Mouse (Mus musculus) embryonic facial prominence, embryonic 15.5 days (tissue): ENCODE results near the gene Fyb2. TPM values are rescaled to one million over a fixed set of nuclear protein-coding genes. Genes with fewer than 3 reads are reported as not detected.

Source experiments
- ATAC-seq: fragments of 200-750 bp; cut with Nextera tagmentation; 2 replicates; pipeline ENCODE4 v1.8.0; 2017; ENCODE audit warnings: low read depth, moderate TSS enrichment; ENCODE audit not compliant: insufficient number of reproducible peaks, low FRiP score, low TSS enrichment
- H3K27ac ChIP-seq: fragments of 300-500 bp; sonication (generic); replicated peaks from 2 replicates; pipeline ENCODE4 v1.5.1; 2015; ENCODE audit warnings: mild to moderate bottlenecking, inconsistent platforms
- H3K27me3 ChIP-seq: fragments of 300-500 bp; sonication (generic); 2 replicates; pipeline ENCODE4 v1.6.1; 2015; ENCODE audit warnings: inconsistent platforms
- H3K36me3 ChIP-seq: fragments of 300-500 bp; sonication (generic); 2 replicates; pipeline ENCODE4 v1.6.1; 2015; ENCODE audit warnings: mild to moderate bottlenecking, inconsistent platforms
- H3K4me1 ChIP-seq: fragments of 300-500 bp; sonication (generic); 2 replicates; pipeline ENCODE4 v1.6.1; 2015; ENCODE audit warnings: inconsistent platforms
- H3K4me2 ChIP-seq: fragments of 300-500 bp; sonication (generic); replicated peaks from 2 replicates; pipeline ENCODE4 v1.6.1; 2015; ENCODE audit warnings: mild to moderate bottlenecking, inconsistent platforms
- H3K4me3 ChIP-seq: fragments of 300-500 bp; sonication (generic); replicated peaks from 2 replicates; pipeline ENCODE4 v1.5.1; 2015; ENCODE audit warnings: mild to moderate bottlenecking, inconsistent platforms
- H3K9ac ChIP-seq: fragments of 300-500 bp; sonication (generic); 2 replicates; pipeline ENCODE4 v1.6.1; 2015; ENCODE audit warnings: inconsistent platforms
- H3K9me3 ChIP-seq: fragments of 300-500 bp; sonication (generic); replicated peaks from 2 replicates; pipeline ENCODE4 v1.6.1; 2016; ENCODE audit warnings: inconsistent platforms
- WGBS: fragments of 180-500 bp; shearing (Covaris S2); methylation state at CpG from one replicate; pipeline ENCODE4 v1.1.7; 2015; 5-methylcytosine and 5-hydroxymethylcytosine counted together
- polyA plus RNA-seq: library from polyadenylated mRNA; unstranded; fragments of >200 nt; fragmentation: Nextera tagmentation; extraction: Ambion mirVana; gene quantifications from 2 replicates; pipeline ENCODE4 v1.2.1, GENCODE M21; 2015

Fyb2 gene
- polyA plus RNA-seq = 0.51 and 0.67 TPM in 2 replicates

GRCm38 (mm10) chr4:104913291-104914129 is at the start of gene Fyb2:
Fyb2 (plus strand) TSS chr4:104913456.
- no peaks in the 10 kb centered on the region for H3K36me3 ChIP-seq
- no peaks in the 10 kb centered on the region for H3K9me3 ChIP-seq
- H3K4me3 ChIP-seq = peak within 1 kb of the TSS; percentile 21
- H3K9ac ChIP-seq = no peak within 1 kb of the TSS
- 24% methylated on average over 23 of the region's 23 CpGs for WGBS
- H3K27ac ChIP-seq = no peak within 1 kb of the TSS
- ATAC-seq = no peak
- peaks cover 6% of the 10 kb centered on the region; the same call in 1 of the 2 replicates for H3K4me1 ChIP-seq
- peak within 1 kb of the TSS; percentile 36 for H3K4me2 ChIP-seq
- peaks cover 10% of the 10 kb centered on the region for H3K27me3 ChIP-seq

- H3K9ac ChIP-seq = no peak overlapping the region
- no peaks in the 10 kb centered on the region for H3K27me3 ChIP-seq
- no peaks in the 10 kb centered on the region for H3K9me3 ChIP-seq
- no peak for ATAC-seq
- 62% methylated on average over 1 of the region's 1 CpGs for WGBS
- no peak overlapping the region for H3K27ac ChIP-seq
- H3K4me1 ChIP-seq = no peaks in the 10 kb centered on the region
- H3K4me2 ChIP-seq = no peak overlapping the region
- H3K4me3 ChIP-seq = no peak overlapping the region
- H3K36me3 ChIP-seq = no peaks in the 10 kb centered on the region
Observed at GRCm38 (mm10) chr4:104864397-104864796, 48.9 kb upstream of the Fyb2 start.

GRCm38 (mm10) chr4:104869581-104869980 is 43.7 kb upstream of the Fyb2 start:
- no peak for ATAC-seq

GRCm38 (mm10) chr4:104870196-104870595 is 43.1 kb upstream of the Fyb2 start:
- Histone ChIP-seq H3K9me3 (no peaks in the 10 kb centered on the region), H3K9ac (no peak overlapping the region), H3K27me3 (no peaks in the 10 kb centered on the region), H3K4me2 (no peak overlapping the region), H3K4me3 (no peak overlapping the region), H3K4me1 (no peaks in the 10 kb centered on the region), H3K36me3 (no peaks in the 10 kb centered on the region), H3K27ac (no peak overlapping the region)
- no peak for ATAC-seq
- 91% methylated on average over 5 of the region's 5 CpGs for WGBS

More at GRCm38 (mm10) chr4:104869581-104869980, 43.7 kb upstream of the Fyb2 start:
- Histone ChIP-seq H3K27ac (no peak overlapping the region), H3K4me2 (no peak overlapping the region), H3K9ac (no peak overlapping the region), H3K9me3 (no peaks in the 10 kb centered on the region), H3K4me1 (no peaks in the 10 kb centered on the region), H3K4me3 (no peak overlapping the region), H3K36me3 (no peaks in the 10 kb centered on the region), H3K27me3 (no peaks in the 10 kb centered on the region)

- H3K27me3 ChIP-seq = no peaks in the 10 kb centered on the region
- no peak overlapping the region for H3K4me3 ChIP-seq
- no peaks in the 10 kb centered on the region for H3K9me3 ChIP-seq
- no peaks in the 10 kb centered on the region for H3K36me3 ChIP-seq
- H3K9ac ChIP-seq = no peak overlapping the region
- H3K27ac ChIP-seq = no peak overlapping the region
- WGBS = 60% methylated on average over 4 of the region's 4 CpGs
- no peak overlapping the region for H3K4me2 ChIP-seq
- no peaks in the 10 kb centered on the region for H3K4me1 ChIP-seq
- no peak for ATAC-seq
Observed at GRCm38 (mm10) chr4:104875832-104876231, 37.4 kb upstream of the Fyb2 start.

DNA sequence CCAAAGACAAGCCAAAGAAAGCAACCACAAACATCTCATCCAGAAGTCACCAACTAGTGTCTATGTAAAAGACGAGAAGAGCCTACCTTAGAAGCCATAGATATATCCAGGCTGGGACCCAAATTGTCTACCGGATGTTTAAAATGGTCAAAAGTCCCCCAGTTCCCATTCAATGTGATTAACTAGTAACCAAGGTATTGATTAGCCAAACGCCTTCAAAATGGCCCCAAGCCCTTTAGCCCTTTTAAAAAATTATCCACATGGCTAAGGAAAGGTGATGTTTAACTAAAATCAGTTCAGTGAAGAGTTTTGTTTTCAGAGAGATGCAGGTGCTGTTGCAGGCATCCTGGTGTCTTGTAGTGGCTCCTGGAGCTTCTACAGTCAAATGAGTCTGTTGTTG is 36.9 kb upstream of the Fyb2 start, which contains the start of gene C8a:
Gene C8a, minus strand, starts transcription at position 76 of the 400 bp plus-strand sequence.
- ATAC-seq = no peak
- WGBS = 80% methylated on average over 3 of the region's 3 CpGs
- Histone ChIP-seq H3K4me1 (no peaks in the 10 kb centered on the region), H3K36me3 (no peaks in the 10 kb centered on the region), H3K9ac (no peak within 1 kb of the TSS), H3K4me3 (no peak within 1 kb of the TSS), H3K4me2 (no peak within 1 kb of the TSS), H3K27ac (no peak within 1 kb of the TSS), H3K27me3 (no peaks in the 10 kb centered on the region), H3K9me3 (no peaks in the 10 kb centered on the region)

GRCm38 (mm10) chr4:104887486-104887885 is 25.8 kb upstream of the Fyb2 start:
- Histone ChIP-seq H3K9ac (no peak overlapping the region), H3K36me3 (no peaks in the 10 kb centered on the region), H3K27ac (no peak overlapping the region), H3K4me2 (no peak overlapping the region), H3K27me3 (no peaks in the 10 kb centered on the region; the same call in 1 of the 2 replicates), H3K4me1 (0 out of 2 replicates have a peak, but pooled peaks cover 4% of the 10 kb centered on the region), H3K4me3 (no peak overlapping the region), H3K9me3 (no peaks in the 10 kb centered on the region)
- 68% methylated on average over 9 of the region's 9 CpGs for WGBS
- ATAC-seq = no peak

DNA sequence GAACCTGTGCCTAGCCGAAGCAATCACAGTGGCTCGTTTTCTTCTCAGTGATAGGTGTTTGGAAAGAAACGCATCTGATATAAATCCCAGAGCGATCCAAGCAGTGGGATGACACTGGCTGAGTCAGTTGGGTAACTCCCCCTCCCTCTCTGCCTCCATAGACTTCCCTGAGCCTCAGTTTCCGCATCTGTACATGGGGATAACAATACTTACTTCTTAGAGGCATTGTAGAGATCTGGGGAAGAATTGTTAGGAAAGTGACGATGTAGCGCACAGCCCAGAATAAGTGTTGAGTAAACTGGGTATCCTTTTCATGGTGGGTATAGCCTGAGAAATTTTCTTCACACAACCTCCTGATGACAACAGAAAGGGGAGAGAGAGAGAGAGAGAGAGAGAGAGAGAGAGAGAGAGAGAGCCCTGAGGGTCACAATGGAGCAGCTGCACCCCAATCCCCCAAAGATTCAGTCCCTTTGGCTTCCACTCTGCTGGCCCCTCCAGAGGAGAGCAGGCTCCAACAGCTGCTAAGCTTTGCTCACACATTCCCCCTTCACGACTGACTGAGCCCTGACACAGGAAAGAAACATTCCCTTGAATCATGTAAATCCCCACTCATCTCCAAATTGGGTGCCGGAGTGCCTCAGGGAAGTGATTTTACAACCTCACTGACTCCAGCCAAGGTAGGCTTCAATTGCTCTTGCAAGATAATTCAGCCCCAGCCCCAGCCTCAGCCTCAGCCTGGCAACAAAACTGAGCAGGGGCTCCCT is 24.6 kb upstream of the Fyb2 start:
- no peak overlapping the region for H3K4me3 ChIP-seq
- no peak overlapping the region for H3K4me2 ChIP-seq
- H3K27ac ChIP-seq = no peak overlapping the region
- WGBS = 74% methylated on average over 9 of the region's 9 CpGs
- ATAC-seq = no peak
- 0 out of 2 replicates have a peak, but pooled peaks cover 4% of the 10 kb centered on the region for H3K4me1 ChIP-seq
- no peaks in the 10 kb centered on the region for H3K36me3 ChIP-seq
- H3K27me3 ChIP-seq = no peaks in the 10 kb centered on the region; the same call in 1 of the 2 replicates
- H3K9ac ChIP-seq = no peak overlapping the region
- no peaks in the 10 kb centered on the region for H3K9me3 ChIP-seq

- H3K4me1 ChIP-seq = 0 out of 2 replicates have a peak, but pooled peaks cover 4% of the 10 kb centered on the region
- no peaks in the 10 kb centered on the region for H3K36me3 ChIP-seq
- H3K4me2 ChIP-seq = no peak overlapping the region
- H3K4me3 ChIP-seq = no peak overlapping the region
- no peak overlapping the region for H3K9ac ChIP-seq
- 84% methylated on average over 7 of the region's 7 CpGs for WGBS
- no peak for ATAC-seq
- no peak overlapping the region for H3K27ac ChIP-seq
- no peaks in the 10 kb centered on the region for H3K9me3 ChIP-seq
- no peaks in the 10 kb centered on the region; the same call in 1 of the 2 replicates for H3K27me3 ChIP-seq
Observed at GRCm38 (mm10) chr4:104891708-104892107, 21.5 kb upstream of the Fyb2 start.

DNA sequence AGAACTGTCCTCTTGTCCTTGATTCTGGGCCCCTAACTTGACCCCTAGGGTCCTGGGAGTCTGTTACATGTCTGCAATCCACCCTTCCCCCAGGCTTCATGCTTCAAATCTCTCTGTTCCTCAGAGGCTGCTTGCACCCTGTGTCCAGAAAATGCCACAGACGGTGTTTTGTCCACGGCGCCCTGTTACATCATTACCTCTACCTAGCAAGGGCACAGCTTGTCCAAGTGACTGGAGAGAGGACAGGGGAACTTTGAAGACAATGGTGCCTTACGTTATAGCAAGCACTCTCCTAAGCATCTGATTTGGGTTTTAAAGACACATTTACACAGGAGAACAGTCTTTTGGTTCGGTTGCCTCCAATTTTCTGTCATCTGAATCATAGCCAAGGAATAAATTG is 19.7 kb upstream of the Fyb2 start:
- Histone ChIP-seq H3K9me3 (no peaks in the 10 kb centered on the region), H3K4me2 (no peak overlapping the region), H3K27ac (no peak overlapping the region), H3K36me3 (no peaks in the 10 kb centered on the region), H3K4me3 (no peak overlapping the region), H3K9ac (no peak overlapping the region), H3K27me3 (no peaks in the 10 kb centered on the region; the same call in 1 of the 2 replicates), H3K4me1 (0 out of 2 replicates have a peak, but pooled peaks cover 4% of the 10 kb centered on the region)
- ATAC-seq = no peak
- 64% methylated on average over 5 of the region's 5 CpGs for WGBS

GRCm38 (mm10) chr4:104894004-104894734 is 19.1 kb upstream of the Fyb2 start:
- Histone ChIP-seq H3K4me1 (0 out of 2 replicates have a peak, but pooled peaks cover 1% of the 10 kb centered on the region), H3K4me2 (no peak overlapping the region), H3K4me3 (no peak overlapping the region), H3K27me3 (no peaks in the 10 kb centered on the region; the same call in 1 of the 2 replicates), H3K27ac (no peak overlapping the region), H3K36me3 (no peaks in the 10 kb centered on the region), H3K9me3 (no peaks in the 10 kb centered on the region), H3K9ac (no peak overlapping the region)
- 53% methylated on average over 13 of the region's 13 CpGs for WGBS
- ATAC-seq = no peak
